Mouse (Mus musculus) MEL (cell line): ENCODE results near the gene Snu13. TPM values are rescaled to one million over a fixed set of nuclear protein-coding genes. Genes with fewer than 3 reads are reported as not detected.

Experiments used
- DNase-seq: peaks from one replicate; pipeline ENCODE4 v3.0.0; 2011; ENCODE audit warnings: low read depth, low spot score
- H3K27ac ChIP-seq: 2 replicates; pipeline ENCODE4 v1.5.1; 2012; ENCODE audit warnings: low read depth, mild to moderate bottlenecking, control low read depth, low read length, moderate library complexity; ENCODE audit not compliant: control insufficient read depth
- H3K27me3 ChIP-seq, 2 experiments: fragments of 150-350 bp in 1 of 2; sonication (generic) in 1 of 2; 2 replicates each; pipeline ENCODE4 v1.6.1; 2012; ENCODE audit warnings: low read length in 2 of 2, mild to moderate bottlenecking in 2 of 2, improper control_type of control experiment in 1 of 2, moderate library complexity in 1 of 2; ENCODE audit not compliant: insufficient read depth in 2 of 2, control insufficient read depth in 1 of 2
- H3K36me3 ChIP-seq, 2 experiments: 2 replicates each; pipeline ENCODE4 v1.6.1; 2012 to 2014; ENCODE audit warnings: low read length in 2 of 2, improper control_type of control experiment in 1 of 2, inconsistent platforms in 1 of 2, mild to moderate bottlenecking in 1 of 2; ENCODE audit not compliant: insufficient read depth in 2 of 2, control insufficient read depth in 1 of 2
- H3K4me1 ChIP-seq, 2 experiments: fragments of 150-350 bp in 1 of 2; sonication (generic) in 1 of 2; 2 replicates each; pipeline ENCODE4 v1.6.1; 2012; ENCODE audit warnings: low read length in 2 of 2, improper control_type of control experiment in 1 of 2, mild to moderate bottlenecking in 1 of 2; ENCODE audit not compliant: insufficient read depth in 2 of 2, control insufficient read depth in 1 of 2
- H3K4me3 ChIP-seq, 2 experiments: fragments of 150-350 bp in 1 of 2; sonication (generic) in 1 of 2; 2 replicates each; pipeline ENCODE4 v1.5.1; 2012; ENCODE audit warnings: low read depth in 2 of 2, low read length in 2 of 2, mild to moderate bottlenecking in 2 of 2, moderate library complexity in 2 of 2, control low read depth in 1 of 2, improper control_type of control experiment in 1 of 2; ENCODE audit not compliant: control insufficient read depth in 1 of 2, insufficient read depth in 1 of 2
- H3K79me2 ChIP-seq: 2 replicates; pipeline ENCODE4 v1.6.1; 2012; ENCODE audit warnings: mild to moderate bottlenecking, low read length, moderate library complexity; ENCODE audit not compliant: control insufficient read depth, poor library complexity, insufficient read depth
- H3K9ac ChIP-seq: 2 replicates; pipeline ENCODE4 v1.6.1; 2012; ENCODE audit warnings: low read depth, mild to moderate bottlenecking, control low read depth, low read length, moderate library complexity; ENCODE audit not compliant: control insufficient read depth, poor library complexity, severe bottlenecking
- H3K9me3 ChIP-seq: fragments of 150-350 bp; sonication (generic); replicated peaks from 2 replicates; pipeline ENCODE4 v1.6.1; 2012; ENCODE audit warnings: mild to moderate bottlenecking, low read length, improper control_type of control experiment, moderate library complexity; ENCODE audit not compliant: insufficient read depth
- CTCF ChIP-seq, 3 experiments: IDR thresholded peaks in 2 of 3; conservative IDR thresholded peaks in 1 of 3; 2 replicates each; pipeline ENCODE4 v1.5.1; 2011 to 2012; ENCODE audit warnings: low read length in 3 of 3, low read depth in 2 of 3, mild to moderate bottlenecking in 2 of 3, improper control_type of control experiment in 1 of 3, inconsistent platforms in 1 of 3, mixed read lengths in 1 of 3, moderate library complexity in 1 of 3; ENCODE audit not compliant: control insufficient read depth in 1 of 3, insufficient read depth in 1 of 3, poor library complexity in 1 of 3, severe bottlenecking in 1 of 3
- E2F4 ChIP-seq: IDR thresholded peaks from 2 replicates; pipeline ENCODE4 v1.6.1; 2011; ENCODE audit warnings: low read depth, low read length, improper control_type of control experiment, borderline replicate concordance
- ELF1 ChIP-seq: IDR thresholded peaks from 2 replicates; pipeline ENCODE4 v1.6.1; 2014; ENCODE audit warnings: low read depth, mild to moderate bottlenecking, inconsistent platforms, low read length, improper control_type of control experiment, moderate library complexity
- EP300 ChIP-seq, 2 experiments: IDR thresholded peaks; 2 replicates each; pipeline ENCODE4 v1.6.1; 2011; ENCODE audit warnings: improper control_type of control experiment in 2 of 2, low read length in 2 of 2, low read depth in 1 of 2, mild to moderate bottlenecking in 1 of 2
- ETS1 ChIP-seq: IDR thresholded peaks from 2 replicates; pipeline ENCODE4 v1.6.1; 2012; ENCODE audit warnings: low read depth, mild to moderate bottlenecking, inconsistent platforms, low read length, improper control_type of control experiment, moderate library complexity
- GABPA ChIP-seq: IDR thresholded peaks from 2 replicates; pipeline ENCODE4 v1.6.1; 2012; ENCODE audit warnings: low read depth, mild to moderate bottlenecking, inconsistent platforms, low read length, improper control_type of control experiment, moderate library complexity
- GATA1 ChIP-seq: IDR thresholded peaks from 2 replicates; pipeline ENCODE4 v1.6.1; 2011; ENCODE audit warnings: low read depth, low read length, improper control_type of control experiment
- HCFC1 ChIP-seq: IDR thresholded peaks from 2 replicates; pipeline ENCODE4 v1.6.1; 2012; ENCODE audit warnings: low read depth, mild to moderate bottlenecking, inconsistent platforms, low read length, improper control_type of control experiment, moderate library complexity
- JUND ChIP-seq: IDR thresholded peaks from 2 replicates; pipeline ENCODE4 v1.6.1; 2011; ENCODE audit warnings: low read depth, mild to moderate bottlenecking, improper control_type of control experiment, low read length
- MAFK ChIP-seq: IDR thresholded peaks from 2 replicates; pipeline ENCODE4 v1.6.1; 2011; ENCODE audit warnings: low read depth, mild to moderate bottlenecking, low read length, improper control_type of control experiment, borderline replicate concordance
- MAX ChIP-seq: IDR thresholded peaks from 2 replicates; pipeline ENCODE4 v1.6.1; 2011; ENCODE audit warnings: low read length, improper control_type of control experiment
- MAZ ChIP-seq: IDR thresholded peaks from 2 replicates; pipeline ENCODE4 v1.6.1; 2012; ENCODE audit warnings: low read depth, mild to moderate bottlenecking, inconsistent platforms, low read length, improper control_type of control experiment
- MEF2A ChIP-seq: IDR thresholded peaks from 2 replicates; pipeline ENCODE4 v1.6.1; 2014; ENCODE audit warnings: low read depth, mild to moderate bottlenecking, inconsistent platforms, low read length, improper control_type of control experiment; ENCODE audit not compliant: poor library complexity, insufficient replicate concordance, severe bottlenecking; ENCODE audit errors: extremely low read depth
- MYB ChIP-seq: IDR thresholded peaks from 2 replicates; pipeline ENCODE4 v1.6.1; 2011; ENCODE audit warnings: mild to moderate bottlenecking, low read depth, low read length, improper control_type of control experiment
- MYC ChIP-seq: IDR thresholded peaks from 2 replicates; pipeline ENCODE4 v1.6.1; 2011; ENCODE audit warnings: low read depth, mild to moderate bottlenecking, low read length, improper control_type of control experiment, moderate library complexity
- NELFE ChIP-seq: IDR thresholded peaks from 2 replicates; pipeline ENCODE4 v1.6.1; 2011; ENCODE audit warnings: low read depth, low read length, improper control_type of control experiment
- POLR2A ChIP-seq, 2 experiments: IDR thresholded peaks; 2 replicates each; pipeline ENCODE4 v1.6.1; 2011 to 2012; ENCODE audit warnings: low read length in 2 of 2, mild to moderate bottlenecking in 2 of 2, control low read depth in 1 of 2, improper control_type of control experiment in 1 of 2, low read depth in 1 of 2, moderate library complexity in 1 of 2; ENCODE audit not compliant: control insufficient read depth in 1 of 2, insufficient read depth in 1 of 2, poor library complexity in 1 of 2
- POLR2AphosphoS2 ChIP-seq: IDR thresholded peaks from 2 replicates; pipeline ENCODE4 v1.6.1; 2011; ENCODE audit warnings: low read length, improper control_type of control experiment
- RAD21 ChIP-seq: IDR thresholded peaks from 2 replicates; pipeline ENCODE4 v1.6.1; 2011; ENCODE audit warnings: mild to moderate bottlenecking, low read depth, low read length, improper control_type of control experiment
- RCOR1 ChIP-seq: IDR thresholded peaks from 2 replicates; pipeline ENCODE4 v1.6.1; 2012; ENCODE audit warnings: low read depth, mild to moderate bottlenecking, inconsistent platforms, low read length, improper control_type of control experiment
- SIN3A ChIP-seq: IDR thresholded peaks from 2 replicates; pipeline ENCODE4 v1.6.1; 2012; ENCODE audit warnings: low read length, improper control_type of control experiment, inconsistent platforms
- TAL1 ChIP-seq: IDR thresholded peaks from 2 replicates; pipeline ENCODE4 v1.6.1; 2012; ENCODE audit warnings: mild to moderate bottlenecking, inconsistent platforms, low read length, moderate library complexity, mixed read lengths
- TBP ChIP-seq: IDR thresholded peaks from 2 replicates; pipeline ENCODE4 v1.8.0; 2011; ENCODE audit warnings: low read depth, low read length, improper control_type of control experiment
- TCF12 ChIP-seq: IDR thresholded peaks from 2 replicates; pipeline ENCODE4 v1.6.1; 2014; ENCODE audit warnings: low read depth, mild to moderate bottlenecking, inconsistent platforms, low read length, improper control_type of control experiment, moderate library complexity
- UBTF ChIP-seq: IDR thresholded peaks from 2 replicates; pipeline ENCODE4 v1.6.1; 2012; ENCODE audit warnings: low read depth, mild to moderate bottlenecking, inconsistent platforms, low read length, improper control_type of control experiment, moderate library complexity, borderline replicate concordance; ENCODE audit not compliant: insufficient read depth
- USF1 ChIP-seq: IDR thresholded peaks from 2 replicates; pipeline ENCODE4 v1.6.1; 2014; ENCODE audit warnings: low read depth, mild to moderate bottlenecking, inconsistent platforms, low read length, improper control_type of control experiment, moderate library complexity
- USF2 ChIP-seq, 2 experiments: IDR thresholded peaks; 2 replicates each; pipeline ENCODE4 v1.6.1; 2011 to 2012; ENCODE audit warnings: improper control_type of control experiment in 2 of 2, low read length in 2 of 2, borderline replicate concordance in 1 of 2, inconsistent platforms in 1 of 2, low read depth in 1 of 2, mild to moderate bottlenecking in 1 of 2; ENCODE audit not compliant: insufficient read depth in 1 of 2
- ZC3H11A ChIP-seq: IDR thresholded peaks from 2 replicates; pipeline ENCODE4 v1.6.1; 2012; ENCODE audit warnings: low read depth, mild to moderate bottlenecking, inconsistent platforms, low read length, improper control_type of control experiment
- ZKSCAN1 ChIP-seq: IDR thresholded peaks from 2 replicates; pipeline ENCODE4 v1.6.1; 2012; ENCODE audit warnings: low read depth, mild to moderate bottlenecking, inconsistent platforms, low read length, improper control_type of control experiment, moderate library complexity
- ZMIZ1 ChIP-seq: IDR thresholded peaks from 2 replicates; pipeline ENCODE4 v1.6.1; 2012; ENCODE audit warnings: low read depth, mild to moderate bottlenecking, inconsistent platforms, low read length, improper control_type of control experiment, moderate library complexity
- ZNF384 ChIP-seq: IDR thresholded peaks from 2 replicates; pipeline ENCODE4 v1.6.1; 2012; ENCODE audit warnings: low read depth, mild to moderate bottlenecking, inconsistent platforms, low read length, improper control_type of control experiment
- polyA plus RNA-seq, 2 experiments: library from polyadenylated mRNA; stranded (reverse) in 1 of 2; unstranded in 1 of 2; fragments of >175 nt in 1 of 2; fragments of >200 nt in 1 of 2; gene quantifications; 2 replicates each; pipeline versions ENCODE4 v1.2.1 to v1.2.4; 2012; ENCODE audit warnings: low replicate concordance in 2 of 2, low read depth in 1 of 2; ENCODE audit not compliant: insufficient read length in 2 of 2, insufficient read depth in 1 of 2, missing spikeins in 1 of 2
- total RNA-seq: library from RNA; depleted of rRNA; stranded (reverse); fragments of 300-350 nt; gene quantifications from 2 replicates; pipeline ENCODE4 v1.2.3, GENCODE M21; 2012

The Snu13 gene
- total and polyA plus RNA-seq, 3 experiments = 196 to 375 (median 297) TPM

DNA sequence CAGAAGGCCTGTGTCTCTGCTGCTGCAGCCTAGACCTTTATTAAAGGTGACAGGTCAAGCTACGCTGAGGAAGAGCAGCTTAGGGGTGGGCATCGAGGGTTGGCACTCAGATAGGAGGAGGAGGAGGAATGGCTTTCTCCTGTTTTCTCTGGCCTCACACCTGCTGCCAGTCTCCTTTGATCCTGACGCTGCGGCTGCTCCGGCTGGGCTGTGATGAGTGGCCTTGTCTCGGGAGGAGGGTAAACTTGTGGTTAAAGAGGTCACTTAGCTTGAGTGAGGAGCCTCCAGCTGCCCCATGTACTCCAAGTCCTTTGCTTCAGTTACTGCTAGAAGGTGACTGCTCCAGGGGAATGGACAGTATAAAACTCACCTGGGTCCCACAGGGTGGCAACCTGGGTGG lies 53.4 kb downstream of the Snu13 start:
- Histone ChIP-seq H3K4me1 (peaks cover 8 to 13% of the 10 kb centered on the region in 2 experiments), H3K79me2 (no peaks in the 10 kb centered on the region), H3K9ac (no peak overlapping the region), H3K9me3 (no peaks in the 10 kb centered on the region), H3K36me3 (peaks cover 10 to 16% of the 10 kb centered on the region in 2 experiments), H3K4me3 (no peak overlapping the region), H3K27ac (no peak overlapping the region), H3K27me3 (no peaks in the 10 kb centered on the region)
- TF ChIP-seq MAFK = no peak
- TF ChIP-seq EP300 (IDR thresholded peaks at IDR 0.05; ENCODE audit: low read depth in 1 of 2, low read length in 2 of 2) = no peak
- TF ChIP-seq USF2 (IDR thresholded peaks at IDR 0.05; ENCODE audit: borderline replicate concordance in 1 of 2, insufficient read depth in 1 of 2, low read depth in 1 of 2, low read length in 2 of 2) = no peak
- no peak for TF ChIP-seq UBTF
- no peak for TF ChIP-seq MAX
- DNase-seq = no peak

DNA sequence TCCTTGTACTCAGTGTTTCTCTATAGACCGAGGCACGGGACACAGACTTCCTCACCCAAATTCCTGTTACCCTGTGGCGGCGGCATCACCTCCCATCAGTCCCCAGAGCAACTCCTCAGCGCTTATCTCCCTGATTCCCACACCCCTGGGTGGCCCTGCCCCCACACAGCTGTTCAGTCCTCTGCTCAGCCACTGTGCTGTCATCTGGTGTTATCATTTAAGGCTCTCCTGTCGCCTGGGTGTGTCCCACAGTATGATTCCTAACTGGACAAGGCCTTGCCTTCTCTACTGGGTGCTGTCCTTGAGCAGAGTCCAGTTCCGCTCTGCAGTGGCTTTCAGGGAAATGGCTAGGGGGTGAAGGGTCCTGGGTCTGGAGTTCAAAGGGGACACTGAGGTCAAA lies 56.8 kb downstream of the Snu13 start:
- Histone ChIP-seq H3K9me3 (no peaks in the 10 kb centered on the region), H3K4me1 (peaks cover 2 to 13% of the 10 kb centered on the region in 2 experiments; a peak in 3 of 4 replicates), H3K36me3 (peaks cover 2 to 6% of the 10 kb centered on the region in 2 experiments), H3K27me3 (no peaks in the 10 kb centered on the region), H3K9ac (no peak overlapping the region), H3K27ac (no peak overlapping the region), H3K4me3 (no peak overlapping the region), H3K79me2 (no peaks in the 10 kb centered on the region)
- DNase-seq = peak; percentile 74
- TF ChIP-seq ZNF384 (no peak), CTCF (IDR thresholded peaks at IDR 0.05 in 2 of 3, conservative IDR thresholded peaks at IDR 0.05 in 1 of 3; ENCODE audit: control insufficient read depth in 1 of 3, insufficient read depth in 1 of 3, low read depth in 2 of 3, low read length in 3 of 3, poor library complexity in 1 of 3, severe bottlenecking in 1 of 3) (no peak; a peak in 1 of 6 replicates), POLR2A (IDR thresholded peaks at IDR 0.05; ENCODE audit: control insufficient read depth in 1 of 2, insufficient read depth in 1 of 2, low read depth in 1 of 2, low read length in 2 of 2, poor library complexity in 1 of 2) (no peak), RAD21 (no peak), USF2 (IDR thresholded peaks at IDR 0.05; ENCODE audit: borderline replicate concordance in 1 of 2, insufficient read depth in 1 of 2, low read depth in 1 of 2, low read length in 2 of 2) (no peak), ELF1 (no peak), GABPA (no peak), TAL1 (no peak), MYB (no peak), MAFK (no peak; the same call in 1 of the 2 replicates), ZKSCAN1 (no peak), MYC (no peak), GATA1 (peak; percentile 66), HCFC1 (no peak), RCOR1 (peak; percentile 57; the same call in 1 of the 2 replicates), NELFE (no peak), JUND (no peak), SIN3A (peak; percentile 89), TCF12 (peak; percentile 69), MAZ (no peak), MEF2A (no peak), POLR2AphosphoS2 (peak; percentile 68; the same call in 1 of the 2 replicates), E2F4 (no peak), MAX (0 out of 2 replicates have a peak, but pooled peaks have one; percentile 18), ZC3H11A (no peak), ETS1 (peak; percentile 100), TBP (no peak), USF1 (no peak), ZMIZ1 (no peak; the same call in 1 of the 2 replicates), EP300 (IDR thresholded peaks at IDR 0.05; ENCODE audit: low read depth in 1 of 2, low read length in 2 of 2) (peak in 1 of 2 experiments; percentile 75; a peak in 3 of 4 replicates)
